13 mouse cellular contexts compared by ENCODE assay signal in genomic region chr19:47019326-47019725, GRCm38 (mm10). TPM values are rescaled to one million over a fixed set of nuclear protein-coding genes. Genes with fewer than 3 reads are reported as not detected.
DNase-seq lines count a peak whose midpoint lies in the region; ATAC-seq lines count a peak whose summit lies in the region.
"Had no signal": no experiment of that assay in that cellular context is flagged by ENCODE, and none has a peak within 500 bp of the region (broad histone marks: within the 10 kb centered on the region; RNA-seq: fewer than 3 reads in every experiment).

No protein-coding gene starts in this region.

- H3K36me3 ChIP-seq in limb, embryonic 11.5 days (ENCODE audit: control insufficient read depth, insufficient read depth, low read length): no peaks in the 10 kb centered on the region
- no peaks in the 10 kb centered on the region for H3K36me3 ChIP-seq in limb, embryonic 10.5 days
- H3K36me3 ChIP-seq in forebrain, embryonic 13.5 days (ENCODE audit: poor library complexity, severe bottlenecking): peaks cover 26% of the 10 kb centered on the region
- no peaks in the 10 kb centered on the region for H3K36me3 ChIP-seq in midbrain, embryonic 11.5 days (ENCODE audit: control insufficient read depth, insufficient read depth, low read length)
- H3K36me3 ChIP-seq in intestine, embryonic 15.5 days: no peaks in the 10 kb centered on the region
- H3K36me3 ChIP-seq: heart, embryonic 12.5 days; kidney, embryonic 15.5 days had no signal

- no peak for ATAC-seq in limb, embryonic 11.5 days (ENCODE audit: insufficient number of reproducible peaks, low FRiP score, low TSS enrichment, low read depth)
- no peak; the same call in 1 of the 2 replicates for ATAC-seq in forebrain, embryonic 13.5 days
- peak; percentile 67 for ATAC-seq in midbrain, embryonic 11.5 days (ENCODE audit: low FRiP score)
- no peak for ATAC-seq in intestine, embryonic 15.5 days

- no peaks in the 10 kb centered on the region for H3K9me3 ChIP-seq in limb, embryonic 11.5 days (ENCODE audit: control insufficient read depth, low read length)
- H3K9me3 ChIP-seq in limb, embryonic 10.5 days (replicated peaks): no peaks in the 10 kb centered on the region
- H3K9me3 ChIP-seq in forebrain, embryonic 13.5 days (replicated peaks): no peaks in the 10 kb centered on the region
- H3K9me3 ChIP-seq in midbrain, embryonic 11.5 days (ENCODE audit: control insufficient read depth, low read length): no peaks in the 10 kb centered on the region
- no peaks in the 10 kb centered on the region for H3K9me3 ChIP-seq in intestine, embryonic 15.5 days
- H3K9me3 ChIP-seq: heart, embryonic 12.5 days; kidney, embryonic 15.5 days had no signal

- no peak overlapping the region for H3K9ac ChIP-seq in limb, embryonic 11.5 days (ENCODE audit: low read length)
- H3K9ac ChIP-seq in forebrain, embryonic 13.5 days: peak overlapping the region; percentile 63
- H3K9ac ChIP-seq in midbrain, embryonic 11.5 days (ENCODE audit: low read length): peak overlapping the region; percentile 42; the same call in 1 of the 2 replicates
- no peak overlapping the region for H3K9ac ChIP-seq in intestine, embryonic 15.5 days
- H3K9ac ChIP-seq: heart, embryonic 12.5 days; kidney, embryonic 15.5 days had no signal

- H3K4me1 ChIP-seq in limb, embryonic 11.5 days (ENCODE audit: control insufficient read depth, insufficient read depth, low read length): peaks cover 13% of the 10 kb centered on the region; the same call in 1 of the 2 replicates
- peaks cover 24% of the 10 kb centered on the region for H3K4me1 ChIP-seq in limb, embryonic 10.5 days
- H3K4me1 ChIP-seq in forebrain, embryonic 13.5 days: peaks cover 21% of the 10 kb centered on the region
- H3K4me1 ChIP-seq in midbrain, embryonic 11.5 days (ENCODE audit: control insufficient read depth, insufficient read depth, low read length): peaks cover 13% of the 10 kb centered on the region
- peaks cover 14% of the 10 kb centered on the region for H3K4me1 ChIP-seq in intestine, embryonic 15.5 days (replicated peaks)

- H3K27me3 ChIP-seq in limb, embryonic 11.5 days (ENCODE audit: control insufficient read depth, insufficient read depth, low read length): peaks cover 33% of the 10 kb centered on the region
- H3K27me3 ChIP-seq in limb, embryonic 10.5 days (ENCODE audit: low read depth, poor library complexity, severe bottlenecking): peaks cover 53% of the 10 kb centered on the region
- peaks cover 36% of the 10 kb centered on the region for H3K27me3 ChIP-seq in forebrain, embryonic 13.5 days
- peaks cover 20% of the 10 kb centered on the region for H3K27me3 ChIP-seq in midbrain, embryonic 11.5 days (ENCODE audit: control insufficient read depth, insufficient read depth, low read length)
- H3K27me3 ChIP-seq in intestine, embryonic 15.5 days (replicated peaks): peaks cover 31% of the 10 kb centered on the region

- no peak overlapping the region for H3K4me3 ChIP-seq in limb, embryonic 11.5 days (ENCODE audit: low read depth, low read length)
- no peak overlapping the region for H3K4me3 ChIP-seq in limb, embryonic 10.5 days
- H3K4me3 ChIP-seq in forebrain, embryonic 13.5 days: peak overlapping the region; percentile 64
- peak overlapping the region; percentile 27 for H3K4me3 ChIP-seq in midbrain, embryonic 11.5 days (ENCODE audit: low read depth, low read length)
- no peak overlapping the region for H3K4me3 ChIP-seq in intestine, embryonic 15.5 days (replicated peaks)
- H3K4me3 ChIP-seq: heart, embryonic 12.5 days; kidney, embryonic 15.5 days had no signal

- no peak overlapping the region for H3K27ac ChIP-seq in limb, embryonic 11.5 days (replicated peaks; ENCODE audit: low read depth, low read length)
- no peak overlapping the region for H3K27ac ChIP-seq in limb, embryonic 10.5 days
- H3K27ac ChIP-seq in forebrain, embryonic 13.5 days: peak overlapping the region; percentile 26; the same call in 1 of the 2 replicates
- H3K27ac ChIP-seq in midbrain, embryonic 11.5 days (ENCODE audit: low read depth, low read length): peak overlapping the region; percentile 47
- no peak overlapping the region for H3K27ac ChIP-seq in intestine, embryonic 15.5 days
- H3K27ac ChIP-seq: kidney, embryonic 15.5 days had no signal

- DNase-seq in limb, embryonic 11.5 days (ENCODE audit: low spot score): peak; percentile 52
- no peak for DNase-seq in limb, embryonic 10.5 days (ENCODE audit: low spot score)
- DNase-seq in midbrain, embryonic 11.5 days (ENCODE audit: low spot score, missing footprints): no peak
- DNase-seq in lung, postnatal 4 days: no peak
- DNase-seq in left cerebral cortex, adult 9 months (ENCODE audit: low spot score in 2 of 2): no peak
- no peak for DNase-seq in right cerebral cortex, postnatal 25 days
- DNase-seq: adrenal gland, postnatal 25 days; right cerebral cortex, adult 18-20 months had no signal

- no peak overlapping the region for H3K4me2 ChIP-seq in limb, embryonic 11.5 days (ENCODE audit: low read depth, severe bottlenecking)
- peak overlapping the region; percentile 61 for H3K4me2 ChIP-seq in forebrain, embryonic 13.5 days
- H3K4me2 ChIP-seq in midbrain, embryonic 11.5 days: peak overlapping the region; percentile 41
- H3K4me2 ChIP-seq in intestine, embryonic 15.5 days (replicated peaks): no peak overlapping the region
- H3K4me2 ChIP-seq: heart, embryonic 12.5 days; kidney, embryonic 15.5 days had no signal

- 26% methylated on average over 6 of the region's 6 CpGs for WGBS in limb, embryonic 11.5 days
- WGBS in limb, embryonic 10.5 days: 30% methylated on average over 6 of the region's 6 CpGs
- WGBS in forebrain, embryonic 13.5 days: 27% methylated on average over 6 of the region's 6 CpGs
- WGBS in midbrain, embryonic 11.5 days: 22% methylated on average over 6 of the region's 6 CpGs
- WGBS in intestine, embryonic 15.5 days: 28% methylated on average over 6 of the region's 6 CpGs

RNA-seq across cellular contexts. Expression of gene Nt5c2, which starts 4.4 kb away (rescaled TPM):
- polyA plus RNA-seq in limb, embryonic 11.5 days (2014; fragmentation: Nextera tagmentation; extraction: Ambion mirVana): 75.2 and 94.6 TPM in 2 replicates
- polyA plus RNA-seq in limb, embryonic 10.5 days (2016; fragmentation: Nextera tagmentation; extraction: Ambion mirVana): 75.4 and 89.8 TPM in 2 replicates
- polyA plus RNA-seq in forebrain, embryonic 13.5 days (2015; fragmentation: Nextera tagmentation; extraction: Ambion mirVana): 68.8 and 83.9 TPM in 2 replicates
- 73.5 and 79.6 TPM in 2 replicates for polyA plus RNA-seq in midbrain, embryonic 11.5 days (2014; fragmentation: Nextera tagmentation; extraction: Ambion mirVana)
- polyA plus RNA-seq in intestine, embryonic 15.5 days (2015; fragmentation: Nextera tagmentation; extraction: Ambion mirVana): 48.4 and 49.1 TPM in 2 replicates

RNA-seq across cellular contexts. Expression of gene Ina, which starts 4.8 kb away (rescaled TPM):
- 0.35 and 0.44 TPM in 2 replicates for polyA plus RNA-seq in limb, embryonic 11.5 days (2014; fragmentation: Nextera tagmentation; extraction: Ambion mirVana)
- 0.11 and 0.15 TPM in 2 replicates for polyA plus RNA-seq in limb, embryonic 10.5 days (2016; fragmentation: Nextera tagmentation; extraction: Ambion mirVana)
- 206 and 221 TPM in 2 replicates for polyA plus RNA-seq in forebrain, embryonic 13.5 days (2015; fragmentation: Nextera tagmentation; extraction: Ambion mirVana)
- 179 and 186 TPM in 2 replicates for polyA plus RNA-seq in midbrain, embryonic 11.5 days (2014; fragmentation: Nextera tagmentation; extraction: Ambion mirVana)
- polyA plus RNA-seq in intestine, embryonic 15.5 days (2015; fragmentation: Nextera tagmentation; extraction: Ambion mirVana): 13.9 and 14.5 TPM in 2 replicates
- polyA plus RNA-seq: liver, adult 2 months had no signal

RNA-seq across cellular contexts. Expression of gene Pcgf6, which starts 31.4 kb away (rescaled TPM):
- polyA plus RNA-seq in limb, embryonic 11.5 days (2014; fragmentation: Nextera tagmentation; extraction: Ambion mirVana): 36.5 and 38.9 TPM in 2 replicates
- 35.3 and 38.2 TPM in 2 replicates for polyA plus RNA-seq in limb, embryonic 10.5 days (2016; fragmentation: Nextera tagmentation; extraction: Ambion mirVana)
- polyA plus RNA-seq in forebrain, embryonic 13.5 days (2015; fragmentation: Nextera tagmentation; extraction: Ambion mirVana): 26.8 and 30.6 TPM in 2 replicates
- polyA plus RNA-seq in midbrain, embryonic 11.5 days (2014; fragmentation: Nextera tagmentation; extraction: Ambion mirVana): 33.7 and 34.3 TPM in 2 replicates
- polyA plus RNA-seq in intestine, embryonic 15.5 days (2015; fragmentation: Nextera tagmentation; extraction: Ambion mirVana): 18.9 and 19.5 TPM in 2 replicates

RNA-seq across cellular contexts. Expression of gene Taf5, which starts 48.2 kb away (rescaled TPM):
- polyA plus RNA-seq in limb, embryonic 11.5 days (2014; fragmentation: Nextera tagmentation; extraction: Ambion mirVana): 11.8 and 12.3 TPM in 2 replicates
- 8.6 and 8.7 TPM in 2 replicates for polyA plus RNA-seq in limb, embryonic 10.5 days (2016; fragmentation: Nextera tagmentation; extraction: Ambion mirVana)
- 6.9 and 7.0 TPM in 2 replicates for polyA plus RNA-seq in forebrain, embryonic 13.5 days (2015; fragmentation: Nextera tagmentation; extraction: Ambion mirVana)
- 10.9 and 12.1 TPM in 2 replicates for polyA plus RNA-seq in midbrain, embryonic 11.5 days (2014; fragmentation: Nextera tagmentation; extraction: Ambion mirVana)
- 5.0 and 5.5 TPM in 2 replicates for polyA plus RNA-seq in intestine, embryonic 15.5 days (2015; fragmentation: Nextera tagmentation; extraction: Ambion mirVana)

Comparison
In these comparisons a context has a peak if more than half of its experiments do, and no peak if none do; other contexts are left out.
1. H3K27ac ChIP-seq: peak in forebrain, embryonic 13.5 days (single experiment) and midbrain, embryonic 11.5 days (single experiment); none in limb, embryonic 11.5 days (single experiment), limb, embryonic 10.5 days (single experiment) and intestine, embryonic 15.5 days (single experiment).
2. H3K4me2 ChIP-seq: peak in forebrain, embryonic 13.5 days (single experiment) and midbrain, embryonic 11.5 days (single experiment); none in limb, embryonic 11.5 days (single experiment) and intestine, embryonic 15.5 days (single experiment).
3. H3K4me3 ChIP-seq: peak in forebrain, embryonic 13.5 days (single experiment) and midbrain, embryonic 11.5 days (single experiment); none in limb, embryonic 11.5 days (single experiment), limb, embryonic 10.5 days (single experiment) and intestine, embryonic 15.5 days (single experiment).
4. H3K9ac ChIP-seq: peak in forebrain, embryonic 13.5 days (single experiment) and midbrain, embryonic 11.5 days (single experiment); none in limb, embryonic 11.5 days (single experiment) and intestine, embryonic 15.5 days (single experiment).
5. RNA of gene Ina, which starts 4.8 kb away (polyA plus RNA-seq): 206 to 221 TPM in forebrain, embryonic 13.5 days and 179 to 186 TPM in midbrain, embryonic 11.5 days; 13.9 to 14.5 TPM in intestine, embryonic 15.5 days, 0.35 to 0.44 TPM in limb, embryonic 11.5 days and 0.11 to 0.15 TPM in limb, embryonic 10.5 days; every median in the first group is over 10 times any median in the second.